Mouse (Mus musculus) retina, postnatal 7 days (tissue): ENCODE data around the gene Dmtf1.

Experiments used
- DNase-seq: peaks from one replicate; pipeline ENCODE4 v3.0.0-alpha.2; 2012; ENCODE audit warnings: low read depth, low spot score

Dmtf1 gene

GRCm38 (mm10) chr5:9107296-9108089 is 54.1 kb downstream of the Dmtf1 start:
- DNase-seq: no peak

GRCm38 (mm10) chr5:9106806-9107205 is 54.8 kb downstream of the Dmtf1 start:
- no peak for DNase-seq

GRCm38 (mm10) chr5:9103958-9104357 is 57.6 kb downstream of the Dmtf1 start:
- DNase-seq: no peak

GRCm38 (mm10) chr5:9102696-9103095 is 58.9 kb downstream of the Dmtf1 start:
- DNase-seq: no peak

GRCm38 (mm10) chr5:9100849-9101801 is 60.5 kb downstream of the Dmtf1 start:
- DNase-seq: peak; percentile 31

- DNase-seq: peak; percentile 81
These were observed 61.2 kb downstream of the Dmtf1 start, which contains the start of gene Tmem243 for GRCm38 (mm10) chr5:9100207-9100848. Gene Tmem243, plus strand, starts transcription at chr5:9100668.

GRCm38 (mm10) chr5:9093490-9093889 is 68.1 kb downstream of the Dmtf1 start:
- no peak for DNase-seq

GRCm38 (mm10) chr5:9092716-9093115 is 68.9 kb downstream of the Dmtf1 start:
- DNase-seq: no peak

GRCm38 (mm10) chr5:9090493-9091106 is 71.0 kb downstream of the Dmtf1 start:
- no peak for DNase-seq

GRCm38 (mm10) chr5:9086924-9087719 is 74.5 kb downstream of the Dmtf1 start:
- DNase-seq: no peak

- no peak for DNase-seq
These were observed 81.6 kb downstream of the Dmtf1 start for GRCm38 (mm10) chr5:9079773-9080501.

- peak; percentile 39 for DNase-seq
These were observed 88.3 kb downstream of the Dmtf1 start for GRCm38 (mm10) chr5:9073177-9073854.

GRCm38 (mm10) chr5:9071360-9071759 is 90.2 kb downstream of the Dmtf1 start:
- no peak for DNase-seq

GRCm38 (mm10) chr5:9069599-9070209 is 91.9 kb downstream of the Dmtf1 start:
- no peak for DNase-seq

GRCm38 (mm10) chr5:9068886-9069285 is 92.7 kb downstream of the Dmtf1 start:
- DNase-seq: no peak
